Mouse (Mus musculus): ENCODE data around the gene Lasp1.

Lasp1 gene

DNA sequence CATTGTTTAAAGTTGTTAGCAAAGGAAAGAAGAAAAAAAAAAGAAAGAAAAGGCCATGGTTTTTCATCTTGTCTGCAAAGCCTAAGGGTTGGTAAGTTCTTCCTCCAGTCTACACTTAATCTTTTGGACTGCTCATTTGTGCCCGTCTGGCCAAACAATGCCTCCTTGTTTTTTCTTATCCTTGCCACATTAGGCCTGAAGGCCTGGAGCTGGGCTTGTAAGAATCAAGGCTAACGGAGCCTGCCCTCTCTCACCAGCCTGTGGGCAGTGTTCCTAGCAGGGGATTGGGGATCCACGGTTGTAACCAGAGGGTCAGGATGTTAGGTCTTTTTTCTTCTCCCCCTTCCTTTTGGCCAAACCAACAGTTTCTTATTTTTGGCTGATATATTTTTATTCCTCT is 12.2 kb downstream of the Lasp1 start:
- DNase-seq (ENCODE audit: low spot score in 2 of 2), result no peak

DNA sequence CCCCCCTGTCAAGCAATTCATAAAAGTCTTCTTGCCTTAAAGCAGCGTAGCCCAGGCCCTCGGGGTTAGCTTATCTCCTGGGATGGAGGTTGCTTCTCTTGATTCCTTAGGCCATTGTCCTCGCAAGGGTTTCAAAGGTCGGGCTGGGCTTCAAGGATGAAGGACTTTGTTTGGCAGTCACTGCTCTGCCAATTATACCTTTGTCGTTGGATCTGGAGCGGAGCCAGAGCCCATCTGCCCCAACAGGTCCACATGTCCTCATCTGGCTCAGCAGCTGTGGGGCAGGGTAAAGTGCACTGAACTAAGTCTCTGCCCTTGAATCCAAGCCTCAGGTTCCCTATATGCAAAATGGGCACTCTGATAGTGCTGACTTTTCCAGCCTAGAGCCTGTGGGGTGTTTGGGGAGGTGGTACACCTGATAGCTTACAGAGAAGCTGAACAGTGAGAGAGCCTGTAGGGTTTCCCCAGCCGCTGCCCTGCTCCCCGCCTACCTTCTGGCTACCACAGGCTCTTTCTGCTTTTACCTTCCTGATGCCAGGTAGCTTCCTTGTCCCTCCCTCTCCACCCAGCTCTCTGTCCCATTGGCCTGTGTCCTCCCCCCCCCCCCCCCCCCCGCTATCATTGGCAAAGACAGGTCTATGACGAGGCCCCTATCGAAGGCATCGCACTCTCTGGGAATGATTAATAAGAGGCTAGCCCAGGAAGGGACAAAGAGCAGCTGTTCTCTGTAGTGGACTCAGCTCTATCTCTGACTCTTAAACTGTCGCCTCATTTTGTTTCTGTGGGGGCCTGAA is 13.0 kb downstream of the Lasp1 start:
- no peak for DNase-seq (ENCODE audit: low spot score in 2 of 2)

DNA sequence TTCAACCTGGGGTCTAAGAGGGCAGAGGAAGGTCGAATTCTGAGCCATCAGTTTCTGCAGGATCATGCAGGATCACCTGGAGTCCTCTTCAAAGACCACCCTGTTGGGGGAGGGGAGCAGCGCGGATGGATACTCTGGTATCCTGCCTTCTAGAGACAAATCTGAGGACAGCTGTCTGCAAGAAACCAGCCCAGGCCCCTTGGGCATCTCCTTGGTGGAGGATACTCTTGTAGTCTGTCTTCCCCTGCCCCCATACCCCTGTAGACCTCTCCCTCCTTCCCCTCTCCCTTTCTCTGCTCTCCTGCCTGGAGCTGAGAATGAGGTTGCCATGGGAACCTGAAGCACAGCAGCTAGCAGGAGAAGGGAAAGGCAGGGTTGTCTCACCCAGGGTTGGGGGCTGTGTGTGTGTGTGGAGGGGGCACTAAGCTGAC is 13.7 kb downstream of the Lasp1 start:
- no peak for DNase-seq (ENCODE audit: low spot score in 2 of 2)

DNA sequence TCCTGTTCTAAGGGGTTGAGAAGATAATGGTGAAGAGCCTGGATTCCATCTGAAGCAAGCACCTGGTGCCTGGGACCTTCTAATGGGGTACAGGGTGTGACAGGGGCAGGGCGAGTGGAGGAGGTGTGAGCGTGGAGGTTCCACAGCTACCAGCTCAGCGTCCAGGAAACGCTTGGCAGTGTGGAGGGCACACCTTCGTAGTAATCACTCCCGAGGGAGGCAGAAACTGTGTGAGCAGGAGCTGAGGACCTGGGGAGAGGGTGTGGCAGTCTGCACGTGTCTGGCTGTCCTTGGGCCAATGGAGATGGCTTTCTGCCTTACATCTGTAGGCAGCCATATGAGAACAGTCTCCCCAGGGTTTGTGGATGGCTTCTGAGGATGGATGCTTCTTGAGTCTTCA is 14.3 kb downstream of the Lasp1 start:
- DNase-seq (ENCODE audit: low spot score in 2 of 2), result no peak

DNA sequence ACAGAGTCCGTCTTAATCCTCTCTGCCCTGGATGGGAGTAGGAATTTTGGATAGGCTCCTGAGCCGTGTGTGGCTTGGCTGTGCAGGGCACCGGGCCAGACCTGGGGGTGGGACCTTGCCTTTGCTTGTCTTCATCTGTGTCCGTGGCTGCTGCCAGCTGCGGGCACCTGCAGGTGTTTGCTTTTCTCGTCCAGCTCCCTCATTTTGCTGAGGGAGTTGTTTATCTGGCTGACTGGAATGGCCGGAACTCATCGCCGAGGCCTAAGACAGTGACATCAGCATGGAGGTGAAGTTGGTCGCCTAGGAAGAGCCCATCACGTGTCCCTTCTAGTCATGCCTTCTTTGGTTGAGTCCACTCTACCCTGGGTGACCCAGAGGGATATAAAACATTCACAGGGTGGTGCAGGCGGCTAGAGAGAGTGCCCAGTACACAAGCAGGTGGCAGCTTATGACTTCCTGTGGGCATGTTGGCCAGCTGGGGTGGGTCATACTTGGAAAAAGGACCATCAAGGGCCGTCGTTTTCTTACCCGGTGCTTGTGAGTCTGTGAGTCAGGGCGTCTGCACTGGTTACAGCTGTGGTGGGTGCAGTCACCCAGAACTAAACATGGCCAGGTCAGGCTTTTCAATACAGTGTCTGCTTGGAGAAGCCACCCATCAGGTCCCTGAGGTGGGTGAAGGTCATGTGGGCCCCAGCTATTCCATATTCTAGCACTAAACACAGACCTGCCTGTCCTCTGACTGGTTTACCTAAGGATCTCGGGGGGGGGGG is 15.1 kb downstream of the Lasp1 start:
- DNase-seq (ENCODE audit: low spot score in 2 of 2), result no peak

DNA sequence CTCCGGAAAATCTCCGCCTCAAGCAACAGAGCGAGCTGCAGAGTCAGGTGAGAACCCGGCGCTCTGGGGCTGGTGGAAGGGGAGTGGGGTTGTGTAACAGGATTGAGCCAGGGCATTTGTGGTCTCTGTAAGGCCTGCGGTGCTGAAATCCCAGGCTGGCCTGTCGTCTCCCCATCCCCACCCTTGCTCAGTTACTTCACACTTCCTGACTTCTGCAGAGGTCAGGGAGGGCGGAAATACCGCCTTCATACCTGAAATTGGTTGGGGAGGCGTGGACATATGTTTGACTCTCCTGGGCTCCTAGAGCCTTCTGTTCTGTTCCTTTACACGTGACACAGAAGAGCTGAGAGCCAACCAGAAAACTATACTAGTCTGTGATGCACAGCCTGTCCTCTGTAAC is 16.9 kb downstream of the Lasp1 start:
- DNase-seq (ENCODE audit: low spot score in 2 of 2), result no peak

DNA sequence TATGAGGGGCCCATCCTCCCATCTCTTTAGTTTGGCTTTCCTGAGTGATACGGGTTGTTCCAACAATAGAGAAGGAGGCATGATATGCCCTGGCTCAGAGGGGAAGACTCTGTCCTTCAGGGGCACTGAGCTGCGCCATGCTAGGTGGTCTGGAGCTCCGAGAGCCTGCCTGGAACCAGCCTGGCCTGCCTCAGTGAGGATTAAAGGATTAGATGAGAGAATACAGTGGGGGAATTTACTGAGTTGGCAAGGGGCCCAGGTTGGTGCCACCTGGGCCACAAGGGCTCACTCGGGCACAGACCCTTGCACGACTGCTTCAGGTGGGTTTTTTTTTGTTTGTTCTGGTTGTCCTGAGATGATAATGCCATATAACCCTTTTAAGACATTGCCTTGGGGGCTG is 17.4 kb downstream of the Lasp1 start:
- no peak for DNase-seq (ENCODE audit: low spot score in 2 of 2)

DNA sequence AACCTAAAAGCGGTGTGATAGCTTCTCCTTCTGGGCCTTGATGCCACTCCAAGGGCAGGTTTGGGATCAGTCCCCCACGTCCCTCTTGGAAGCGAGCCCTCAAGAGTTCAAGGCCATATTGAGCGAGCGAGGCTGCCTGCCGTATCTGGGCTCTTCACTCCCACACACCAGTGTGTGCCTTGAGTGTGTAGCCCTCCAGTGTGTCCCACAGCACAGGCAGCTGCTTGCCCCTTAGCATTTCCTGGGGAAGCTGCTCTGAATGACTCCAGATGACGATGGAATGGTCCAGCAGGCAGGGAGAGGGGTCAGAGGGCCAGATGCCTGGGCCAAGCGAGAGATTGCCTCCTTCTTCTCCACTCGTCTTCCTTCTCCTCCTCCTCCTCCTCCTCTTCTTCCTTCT is 18.1 kb downstream of the Lasp1 start:
- DNase-seq (ENCODE audit: low spot score in 2 of 2), result no peak

DNA sequence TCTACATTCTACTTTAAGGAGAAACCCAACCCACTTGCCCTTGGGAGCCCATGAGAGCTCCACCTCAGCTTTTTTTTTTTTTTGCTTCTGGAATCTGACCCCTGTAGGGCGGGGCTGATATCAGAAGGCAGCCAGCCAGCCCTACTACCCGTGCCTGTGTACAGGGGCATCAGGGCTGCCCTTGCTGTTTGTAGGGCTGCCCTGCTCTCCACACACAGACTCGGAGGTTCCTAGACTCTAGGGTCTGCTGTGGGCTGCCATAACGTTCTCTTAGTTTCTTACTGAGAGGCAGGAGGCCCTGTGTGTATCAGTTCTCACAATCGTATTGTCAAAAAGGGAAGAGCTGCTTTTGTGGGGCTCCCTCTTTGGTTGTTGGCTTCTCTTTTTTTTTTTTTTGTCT is 18.6 kb downstream of the Lasp1 start:
- no peak for DNase-seq (ENCODE audit: low spot score in 2 of 2)

DNA sequence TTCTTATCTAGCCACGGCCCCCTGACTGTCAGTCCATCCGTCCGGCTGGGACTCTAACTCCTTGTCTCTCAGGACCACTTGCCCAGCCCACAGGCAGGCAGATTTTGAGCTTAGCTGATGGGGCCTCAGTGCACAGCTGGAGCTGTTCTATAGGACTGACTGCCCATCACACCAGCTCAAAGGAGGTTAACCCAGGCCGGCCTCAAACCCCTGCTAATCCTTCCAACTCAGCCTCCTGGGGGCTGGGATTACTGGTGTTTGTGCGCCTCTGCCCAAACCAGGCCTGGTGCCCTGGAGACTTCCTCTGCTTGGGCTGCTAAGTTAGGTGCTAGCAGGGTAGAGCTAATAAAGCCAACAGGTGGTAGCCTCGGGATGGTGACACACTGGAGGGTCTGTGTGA is 19.2 kb downstream of the Lasp1 start:
- no peak for DNase-seq (ENCODE audit: low spot score in 2 of 2)

DNA sequence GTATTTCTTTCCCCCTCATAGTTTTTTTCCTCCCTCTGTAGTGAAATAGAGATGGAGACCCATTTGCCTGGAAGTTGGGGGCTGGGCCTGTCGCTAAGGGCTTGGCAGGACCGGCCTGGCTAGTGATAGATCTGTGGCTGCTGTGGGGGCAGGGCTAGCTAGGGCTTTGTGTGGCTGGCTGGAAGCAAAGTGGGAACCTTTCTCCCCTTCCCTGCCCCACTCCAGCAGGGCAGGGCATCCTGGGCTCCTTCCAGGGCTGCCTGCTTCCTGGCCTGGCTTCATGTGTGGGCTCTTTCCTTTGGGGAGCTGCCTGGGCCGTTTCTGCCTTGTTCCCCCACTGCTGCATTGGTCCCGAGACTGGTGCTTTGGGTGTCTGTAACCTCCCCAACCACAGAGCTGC is 19.8 kb downstream of the Lasp1 start:
- no peak for DNase-seq (ENCODE audit: low spot score in 2 of 2)

DNA sequence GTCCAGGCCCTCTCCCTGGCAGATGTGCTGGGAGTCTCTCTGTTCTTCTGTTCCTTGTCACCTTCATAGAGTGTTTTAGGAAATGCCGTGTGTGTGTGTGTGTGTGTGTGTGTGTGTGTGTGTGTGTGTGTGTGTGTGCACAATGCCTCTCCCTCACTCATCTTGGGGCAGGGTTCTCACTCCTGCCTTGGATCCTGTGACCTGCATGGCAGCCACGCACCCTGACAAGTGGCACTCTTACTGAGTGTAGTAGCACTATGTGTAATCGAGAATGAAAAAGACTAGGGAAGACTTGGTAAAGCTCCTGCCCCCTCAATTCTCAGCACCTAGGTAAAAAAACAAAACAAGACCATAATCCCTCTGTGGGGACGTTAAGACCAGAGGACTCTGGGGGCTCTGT is 20.3 kb downstream of the Lasp1 start:
- no peak for DNase-seq (ENCODE audit: low spot score in 2 of 2)

DNA sequence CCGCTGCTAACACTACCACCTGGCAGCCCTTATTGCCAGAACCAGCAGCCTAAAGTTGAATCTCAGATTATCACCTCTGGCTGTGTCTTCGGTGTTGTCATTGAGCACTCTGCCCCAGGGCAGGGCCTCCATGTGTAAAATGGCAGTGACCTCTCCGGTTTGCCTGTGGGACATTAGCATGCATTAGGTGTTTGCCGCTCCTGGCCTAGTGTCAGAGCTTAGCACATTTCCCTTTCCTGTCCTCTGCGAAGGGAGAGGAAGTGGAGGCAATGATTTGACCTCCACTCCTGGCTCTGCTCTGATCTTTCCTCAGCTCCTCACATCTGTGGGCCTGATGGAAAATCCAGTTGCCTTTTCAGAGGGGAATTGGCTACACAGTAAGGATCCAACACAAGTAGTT is 21.1 kb downstream of the Lasp1 start:
- DNase-seq (ENCODE audit: low spot score in 2 of 2), result no peak

DNA sequence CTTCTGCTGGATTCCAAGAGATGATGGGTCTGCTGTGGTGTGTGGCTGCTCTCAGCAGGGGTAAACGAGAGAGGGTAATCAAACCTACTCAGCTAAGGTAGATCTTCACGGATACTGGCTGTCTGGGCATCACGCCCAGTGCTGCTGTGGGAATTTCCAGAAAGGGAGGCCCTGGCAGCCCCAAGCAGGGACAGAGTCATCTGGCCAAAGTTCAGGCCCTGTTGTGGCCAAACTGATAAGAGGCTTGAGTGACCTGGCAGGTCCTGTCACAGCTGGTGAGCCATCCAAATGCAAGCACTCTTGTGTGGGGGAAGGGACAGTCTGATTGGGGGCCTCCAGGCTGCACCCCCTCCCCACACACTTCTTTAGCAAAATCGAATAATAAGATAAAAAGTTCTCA is 22.0 kb downstream of the Lasp1 start:
- no peak for DNase-seq (ENCODE audit: low spot score in 2 of 2)

DNA sequence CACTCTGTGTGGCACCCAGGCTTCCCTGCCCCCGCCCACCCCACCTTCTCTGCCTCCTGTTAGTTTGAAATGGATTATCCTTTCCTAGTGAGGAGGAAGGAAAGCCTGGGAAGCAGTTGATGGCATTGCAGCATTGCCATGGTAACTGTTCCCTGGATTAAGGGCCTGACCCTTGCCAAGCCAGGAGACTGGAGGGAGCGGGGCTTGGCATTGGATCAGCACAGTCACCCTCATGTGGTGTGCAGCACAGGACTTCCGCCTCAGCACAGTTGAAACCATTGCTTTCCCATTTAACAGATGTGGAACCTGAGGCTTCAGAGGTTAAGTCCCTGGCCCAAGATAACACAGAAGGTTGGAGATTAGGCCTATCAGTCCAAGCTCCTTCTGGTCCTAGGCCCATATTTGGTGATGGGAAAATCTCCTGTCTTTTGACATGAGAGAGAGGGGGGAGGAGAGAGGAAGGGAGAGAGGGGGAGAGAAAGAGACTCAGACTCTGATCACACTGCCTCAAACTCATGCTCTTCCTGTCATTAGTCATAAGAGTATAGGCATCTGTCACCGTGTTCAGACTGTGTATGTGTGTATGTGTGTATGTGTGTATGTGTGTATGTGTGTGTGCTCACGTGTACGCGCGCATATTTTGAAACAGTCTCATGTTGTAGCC is 22.7 kb downstream of the Lasp1 start:
- DNase-seq (ENCODE audit: low spot score in 2 of 2), result no peak

DNA sequence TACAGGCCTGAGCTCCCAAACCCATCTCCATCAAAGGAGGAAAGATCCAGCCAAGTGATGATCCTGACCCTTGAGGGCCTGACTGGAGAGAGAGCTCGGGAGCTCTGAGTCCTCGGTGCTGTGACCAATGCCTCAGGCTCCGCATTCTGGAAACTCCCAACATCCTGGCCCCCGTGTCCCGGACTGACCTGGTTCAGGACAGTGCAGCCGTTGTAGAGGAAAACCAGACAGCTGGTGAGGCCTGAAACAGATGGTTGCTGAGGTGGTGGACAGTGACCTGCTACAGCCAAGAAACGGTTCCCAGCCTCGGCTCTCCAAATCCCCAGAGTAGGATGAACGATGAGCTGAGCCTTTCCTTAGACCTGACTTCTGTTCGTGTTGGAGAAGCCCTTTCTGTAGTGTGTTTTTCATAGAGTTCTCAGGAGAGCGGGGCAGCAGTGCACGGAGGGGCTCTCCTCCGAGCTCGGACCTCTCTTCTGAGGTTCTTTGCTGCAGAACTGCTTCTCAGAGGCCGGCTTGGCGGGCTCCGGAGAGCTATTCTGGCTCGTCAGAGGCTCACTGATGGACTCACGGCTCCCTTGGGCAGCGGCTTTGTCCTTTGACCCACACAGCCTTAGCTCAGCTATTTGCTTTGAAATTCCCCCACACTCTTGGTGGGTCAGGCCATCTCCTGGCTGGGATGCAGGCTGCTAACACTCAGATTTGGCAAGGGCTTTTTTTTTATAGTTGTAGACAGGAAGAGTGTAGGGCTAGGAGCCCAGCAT is 24.2 kb downstream of the Lasp1 start:
- DNase-seq (ENCODE audit: low spot score in 2 of 2), result no peak

DNA sequence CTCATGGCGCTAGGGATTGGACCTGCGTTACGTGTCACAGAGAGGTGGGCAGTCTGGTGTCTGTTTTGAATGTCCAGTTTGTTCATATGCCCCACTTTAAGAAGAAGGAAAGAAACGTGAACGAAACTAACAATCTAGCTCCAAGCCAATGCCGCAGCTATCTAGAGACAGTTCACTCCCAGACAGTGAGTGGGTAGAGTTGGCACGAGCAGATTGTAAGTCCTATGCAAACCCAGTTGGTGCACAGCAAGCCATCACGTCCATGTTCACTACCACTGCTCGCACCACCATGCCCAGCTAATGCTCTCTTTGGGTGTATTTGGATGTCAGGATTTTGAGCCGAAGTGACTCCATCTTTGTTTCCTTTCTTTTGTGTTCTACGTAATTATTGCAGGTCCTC is 25.4 kb downstream of the Lasp1 start:
- DNase-seq (ENCODE audit: low spot score in 2 of 2), result no peak

DNA sequence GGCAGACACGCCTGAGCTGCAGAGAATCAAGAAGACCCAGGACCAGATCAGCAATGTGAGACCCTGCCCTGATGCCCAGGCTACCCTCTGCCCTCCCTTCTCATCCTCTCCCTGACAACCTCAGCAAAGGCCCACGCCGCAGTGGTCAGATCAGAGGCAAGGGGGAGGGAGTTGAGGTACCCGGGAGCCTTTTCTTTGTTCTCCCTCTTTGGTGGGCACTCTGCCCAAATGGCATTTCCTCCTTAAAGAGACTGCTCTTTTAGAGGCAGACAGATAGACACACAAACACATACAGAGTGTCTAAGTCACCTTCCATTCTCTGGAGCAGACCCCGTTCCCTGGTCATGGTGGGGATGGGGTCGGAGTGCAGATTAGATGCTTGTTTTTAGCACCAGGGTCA is 26.1 kb downstream of the Lasp1 start:
- DNase-seq (ENCODE audit: low spot score in 2 of 2), result no peak

DNA sequence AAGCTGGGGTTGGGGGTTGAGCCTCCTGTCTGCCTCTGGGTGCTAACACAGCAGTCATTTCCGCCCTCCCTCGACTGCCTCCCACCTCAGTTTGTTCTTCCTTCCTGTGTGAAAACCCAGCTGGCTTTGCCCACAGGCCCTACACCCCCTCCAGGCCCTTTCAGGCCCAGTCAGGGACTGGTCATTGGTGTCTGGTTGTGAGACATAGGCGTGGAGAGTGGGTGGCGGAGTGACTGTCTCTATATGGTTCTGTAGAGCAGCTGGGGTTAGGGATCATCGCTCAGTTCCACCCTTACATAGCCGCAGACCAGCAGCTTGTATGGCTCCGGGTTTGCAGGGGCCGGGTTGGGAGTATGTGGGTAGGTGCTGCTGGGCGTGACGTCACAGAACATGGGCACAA is 26.5 kb downstream of the Lasp1 start:
- no peak for DNase-seq (ENCODE audit: low spot score in 2 of 2)

DNA sequence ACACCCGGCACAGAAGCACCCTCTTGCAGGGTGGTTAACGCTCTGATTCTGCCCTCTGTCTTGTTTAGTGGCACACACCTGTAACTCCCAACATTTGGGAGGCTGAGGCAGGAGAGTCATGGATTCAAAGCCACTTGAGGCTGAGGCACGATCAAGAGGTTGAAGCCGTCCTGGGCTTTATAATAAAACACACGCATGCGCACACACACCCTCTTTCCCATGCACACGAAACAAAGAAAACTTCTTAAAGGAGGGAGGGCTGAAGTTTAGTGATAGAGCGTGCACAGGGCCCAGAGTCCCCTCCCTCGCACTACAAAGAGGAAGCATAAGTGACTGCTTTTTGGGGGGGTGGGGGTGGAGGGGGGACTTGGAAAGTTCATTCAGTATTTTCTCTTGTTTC is 27.2 kb downstream of the Lasp1 start:
- no peak for DNase-seq (ENCODE audit: low spot score in 2 of 2)

DNA sequence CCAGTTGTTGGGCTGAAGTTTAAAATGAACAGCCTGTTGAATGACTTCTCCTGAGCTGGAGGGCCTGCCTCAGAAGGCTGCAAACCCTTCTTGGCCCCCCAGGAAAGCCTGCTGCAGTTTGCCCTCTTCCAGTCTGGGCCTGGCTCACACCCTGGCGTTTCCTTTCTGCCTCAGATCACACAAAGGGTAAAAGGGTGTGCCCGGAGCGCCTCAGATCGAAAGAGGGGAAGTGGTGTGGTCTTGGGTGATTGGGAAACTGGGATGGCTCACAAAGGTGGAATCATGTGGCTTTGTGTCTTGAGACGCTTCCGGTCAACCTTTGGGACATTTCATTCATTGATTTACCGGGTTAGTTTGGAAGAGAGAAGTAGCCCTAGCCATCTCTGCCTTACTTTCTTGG is 27.6 kb downstream of the Lasp1 start:
- DNase-seq (ENCODE audit: low spot score in 2 of 2), result no peak

DNA sequence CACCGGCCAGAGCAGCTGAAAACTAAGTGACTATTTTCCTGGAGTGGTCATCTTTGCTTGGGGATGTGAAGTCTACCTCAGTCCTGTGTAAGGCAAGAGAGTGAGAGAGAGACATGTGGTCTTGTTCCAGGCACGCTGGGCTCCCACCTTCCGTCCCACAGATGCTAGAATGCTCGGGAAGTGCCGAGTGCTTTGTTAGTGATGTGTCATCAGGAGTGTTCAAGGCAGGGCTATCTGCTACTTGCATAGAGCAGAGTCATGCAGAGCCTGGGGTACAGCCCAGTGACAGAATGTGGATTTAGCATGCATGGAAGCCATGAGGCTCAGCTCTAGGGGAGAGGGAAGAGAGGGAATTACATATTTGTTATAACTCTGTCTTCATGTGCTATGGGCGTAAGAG is 28.9 kb downstream of the Lasp1 start:
- DNase-seq (ENCODE audit: low spot score in 2 of 2), result no peak

All from frontal cortex, postnatal 25 days (tissue).